Mouse (Mus musculus): ENCODE measurements at regions not wholly inside any gene's neighbourhood (a gene's known extent, or its start where the extent isn't known, plus 50 kb on each side); places are given as distances from the start of the nearest gene placed in this dataset.

- no peak for TF ChIP-seq CTCF (conservative IDR thresholded peaks at IDR 0.05 in 1 of 2, IDR thresholded peaks at IDR 0.05 in 1 of 2; ENCODE audit: low read depth in 2 of 2, low read length in 2 of 2)
- TF ChIP-seq MEF2A (IDR thresholded peaks at IDR 0.05; ENCODE audit: borderline replicate concordance, low read depth, low read length), result no peak
- TF ChIP-seq SIN3A (IDR thresholded peaks at IDR 0.05; ENCODE audit: low read length), result no peak
- TF ChIP-seq KAT2A (IDR thresholded peaks at IDR 0.05; ENCODE audit: insufficient replicate concordance, low read length), result no peak
- no peak for TF ChIP-seq NRF1 (IDR thresholded peaks at IDR 0.05; ENCODE audit: low read depth, low read length)
- no peak for TF ChIP-seq MAX (IDR thresholded peaks at IDR 0.05; ENCODE audit: low read length)
- no peak for TF ChIP-seq EP300 (IDR thresholded peaks at IDR 0.05; ENCODE audit: low read length)
- Histone ChIP-seq H3K4me3 (replicated peaks in 1 of 3; ENCODE audit: low read depth in 2 of 3, low read length in 2 of 3, poor library complexity in 1 of 3) (no peak overlapping the region), H3K27ac (ENCODE audit: insufficient read depth, low read depth) (no peak overlapping the region), H3K36me3 (replicated peaks in 1 of 2; ENCODE audit: control insufficient read depth in 1 of 2, insufficient read depth in 1 of 2, low read length in 1 of 2) (no peaks in the 10 kb centered on the region), H3K79me2 (replicated peaks; ENCODE audit: control insufficient read depth, extremely low read depth, insufficient read depth, poor library complexity, severe bottlenecking) (no peaks in the 10 kb centered on the region), H3K9ac (ENCODE audit: insufficient read depth, low read depth) (no peak overlapping the region), H3K9me3 (replicated peaks; ENCODE audit: low read length) (no peaks in the 10 kb centered on the region), H3K4me2 (ENCODE audit: insufficient read depth, low read depth, poor library complexity, severe bottlenecking) (no peak overlapping the region), H3K27me3 (replicated peaks) (no peaks in the 10 kb centered on the region), H3K4me1 (ENCODE audit: control insufficient read depth in 1 of 2, insufficient read depth in 2 of 2) (no peaks in the 10 kb centered on the region)
- in situ Hi-C loops (cut with MboI; ENCODE audit: low pct_ligation_motif_present, low pct_unique_long_range_greater_than_20kb, low sequenced_read_pairs) (no loop called here), dilution Hi-C loops (cut with MboI; ENCODE audit: extremely low pct_ligation_motif_present, extremely low pct_unique_long_range_greater_than_20kb, low sequenced_read_pairs) (no loop called here)
- no peak for DNase-seq (ENCODE audit: extremely low read depth)
Measured at GRCm38 (mm10) chr15:61532040-61532439, 609.2 kb upstream of the A1bg start.

DNA sequence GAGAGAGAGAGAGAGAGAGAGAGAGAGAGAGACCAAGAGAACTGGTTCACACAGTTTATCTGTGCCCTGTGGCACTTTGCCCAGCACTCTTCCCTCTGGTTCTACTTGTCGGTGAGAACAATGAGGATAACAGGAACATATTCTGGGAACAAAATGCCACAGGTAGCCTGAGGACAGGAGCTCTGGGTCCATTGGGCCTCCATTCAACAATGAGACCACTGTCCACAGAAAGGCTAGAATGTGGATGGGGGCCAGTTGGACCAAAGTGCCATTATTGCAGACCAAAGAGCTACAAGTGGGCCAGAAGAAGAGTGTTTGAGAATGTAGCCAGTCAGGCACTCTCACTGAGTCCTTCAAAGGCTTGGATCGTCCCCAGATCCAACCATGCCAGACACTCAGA, 600.2 kb upstream of the A1bg start:
- H3K27me3 ChIP-seq (replicated peaks), result no peaks in the 10 kb centered on the region
- H3K4me3 ChIP-seq (replicated peaks in 1 of 3; ENCODE audit: low read depth in 2 of 3, low read length in 2 of 3, poor library complexity in 1 of 3), result no peak overlapping the region
- H3K79me2 ChIP-seq (replicated peaks; ENCODE audit: control insufficient read depth, extremely low read depth, insufficient read depth, poor library complexity, severe bottlenecking), result no peaks in the 10 kb centered on the region
- DNase-seq (ENCODE audit: extremely low read depth), result no peak
- in situ Hi-C loops (cut with MboI; ENCODE audit: low pct_ligation_motif_present, low pct_unique_long_range_greater_than_20kb, low sequenced_read_pairs), result no loop called here
- no peak for TF ChIP-seq MYC (IDR thresholded peaks at IDR 0.05; ENCODE audit: low read depth, low read length)
- no peak for TF ChIP-seq RCOR1 (conservative IDR thresholded peaks at IDR 0.05; ENCODE audit: low read depth, low read length)
- no peak for TF ChIP-seq NRF1 (IDR thresholded peaks at IDR 0.05; ENCODE audit: low read depth, low read length)
- no peak for TF ChIP-seq KAT2A (IDR thresholded peaks at IDR 0.05; ENCODE audit: insufficient replicate concordance, low read length)
- no peak for TF ChIP-seq USF1 (IDR thresholded peaks at IDR 0.05; ENCODE audit: low read depth, low read length)
- no peak for TF ChIP-seq SMC3 (IDR thresholded peaks at IDR 0.05; ENCODE audit: low read depth, low read length)
- no peak for TF ChIP-seq ETS1 (conservative IDR thresholded peaks at IDR 0.05; ENCODE audit: low read depth, low read length)
- TF ChIP-seq TBP (conservative IDR thresholded peaks at IDR 0.05; ENCODE audit: low read depth, low read length), result no peak
- TF ChIP-seq JUN (IDR thresholded peaks at IDR 0.05; ENCODE audit: insufficient read depth, low read depth, low read length), result no peak
- TF ChIP-seq CHD1 (IDR thresholded peaks at IDR 0.05; ENCODE audit: low read depth, low read length), result no peak
- TF ChIP-seq CHD2 (IDR thresholded peaks at IDR 0.05; ENCODE audit: low read length), result no peak
- TF ChIP-seq HCFC1 (IDR thresholded peaks at IDR 0.05; ENCODE audit: low read depth, low read length), result no peak
- TF ChIP-seq GABPA (IDR thresholded peaks at IDR 0.05; ENCODE audit: insufficient replicate concordance, low read depth, low read length), result no peak
- TF ChIP-seq USF2 (conservative IDR thresholded peaks at IDR 0.05; ENCODE audit: low read depth, low read length), result no peak
- TF ChIP-seq UBTF (IDR thresholded peaks at IDR 0.05; ENCODE audit: low read depth, low read length), result no peak
- dilution Hi-C loops (cut with MboI; ENCODE audit: extremely low pct_ligation_motif_present, extremely low pct_unique_long_range_greater_than_20kb, low sequenced_read_pairs), result no loop called here
- no peaks in the 10 kb centered on the region for H3K4me1 ChIP-seq (ENCODE audit: control insufficient read depth in 1 of 2, insufficient read depth in 2 of 2)
- no peaks in the 10 kb centered on the region for H3K36me3 ChIP-seq (replicated peaks in 1 of 2; ENCODE audit: control insufficient read depth in 1 of 2, insufficient read depth in 1 of 2, low read length in 1 of 2)
- no peak overlapping the region for H3K27ac ChIP-seq (ENCODE audit: insufficient read depth, low read depth)
- no peaks in the 10 kb centered on the region for H3K9me3 ChIP-seq (replicated peaks; ENCODE audit: low read length)
- no peak overlapping the region for H3K4me2 ChIP-seq (ENCODE audit: insufficient read depth, low read depth, poor library complexity, severe bottlenecking)
- H3K9ac ChIP-seq (ENCODE audit: insufficient read depth, low read depth), result no peak overlapping the region

All from CH12.LX (cell line).